Comparison of ENCODE assay signal across 17 mouse cellular contexts in genomic region chr17:84018817-84019216, GRCm38 (mm10).
"Had no signal": no experiment of that assay in that cellular context is flagged by ENCODE, and none has a peak within 500 bp of the region (broad histone marks: within the 10 kb centered on the region; RNA-seq: fewer than 3 reads in every experiment).

No protein-coding gene starts in this region.

- H3K9ac ChIP-seq: lung, embryonic 14.5 days; midbrain, embryonic 12.5 days; midbrain, embryonic 15.5 days; neural tube, embryonic 13.5 days; neural tube, embryonic 15.5 days had no signal

- H3K9me3 ChIP-seq: midbrain, embryonic 12.5 days; midbrain, embryonic 15.5 days; neural tube, embryonic 13.5 days; neural tube, embryonic 15.5 days had no signal

- DNase-seq: lung, adult 18-20 months; lung, embryonic 14.5 days; lung, postnatal 10 days; lung, postnatal 4 days; retina, postnatal 1 day; right cerebral cortex, adult 18-20 months; right cerebral cortex, postnatal 25 days; right cerebral cortex, postnatal 4 days; spleen, adult 18-20 months; thymus, adult 18-20 months; thymus, postnatal 25 days; thymus, postnatal 4 days had no signal

- H3K4me2 ChIP-seq: lung, embryonic 14.5 days; midbrain, embryonic 12.5 days; midbrain, embryonic 15.5 days; neural tube, embryonic 13.5 days; neural tube, embryonic 15.5 days had no signal

- ATAC-seq: midbrain, embryonic 15.5 days had no signal

- H3K4me1 ChIP-seq: midbrain, embryonic 10.5 days; midbrain, embryonic 12.5 days; midbrain, embryonic 15.5 days; neural tube, embryonic 13.5 days; neural tube, embryonic 15.5 days had no signal

- H3K27ac ChIP-seq: midbrain, embryonic 10.5 days; midbrain, embryonic 12.5 days; midbrain, embryonic 15.5 days; neural tube, embryonic 13.5 days; neural tube, embryonic 15.5 days had no signal

- H3K36me3 ChIP-seq: midbrain, embryonic 10.5 days; midbrain, embryonic 12.5 days; midbrain, embryonic 15.5 days; neural tube, embryonic 13.5 days; neural tube, embryonic 15.5 days had no signal

- H3K4me3 ChIP-seq: midbrain, embryonic 10.5 days; midbrain, embryonic 12.5 days; midbrain, embryonic 15.5 days; neural tube, embryonic 13.5 days; neural tube, embryonic 15.5 days had no signal

- H3K27me3 ChIP-seq: midbrain, embryonic 12.5 days; midbrain, embryonic 15.5 days; neural tube, embryonic 13.5 days; neural tube, embryonic 15.5 days had no signal
